Mouse (Mus musculus) olfactory bulb, adult 2 months (tissue): ENCODE measurements around the gene Med29. TPM values are rescaled to one million over a fixed set of nuclear protein-coding genes. Genes with fewer than 3 reads are reported as not detected.

ENCODE experiments used
- H3K27ac ChIP-seq: fragments of 200-500 bp; 2 replicates; pipeline ENCODE4 v1.5.1; 2012; ENCODE audit warnings: low read depth, low read length; ENCODE audit not compliant: insufficient read depth
- H3K4me1 ChIP-seq: fragments of 200-500 bp; 2 replicates; pipeline ENCODE4 v1.6.1; 2012; ENCODE audit warnings: low read length; ENCODE audit not compliant: control insufficient read depth, insufficient read depth
- H3K4me3 ChIP-seq: fragments of 200-500 bp; 2 replicates; pipeline ENCODE4 v1.5.1; 2012; ENCODE audit warnings: mild to moderate bottlenecking, low read depth, low read length, moderate library complexity; ENCODE audit not compliant: insufficient read depth
- CTCF ChIP-seq: fragments of 200-500 bp; IDR thresholded peaks from 2 replicates; pipeline ENCODE4 v1.5.1; 2012; ENCODE audit warnings: low read depth, mild to moderate bottlenecking, low read length, moderate library complexity; ENCODE audit not compliant: insufficient read depth
- POLR2A ChIP-seq: fragments of 200-500 bp; IDR thresholded peaks from 2 replicates; pipeline ENCODE4 v1.6.1; 2012; ENCODE audit warnings: mild to moderate bottlenecking, low read depth, low read length, moderate library complexity; ENCODE audit not compliant: insufficient read depth
- WGBS: fragments of 180-500 bp; shearing (Covaris S2); methylation state at CpG from one replicate; pipeline ENCODE4 v1.1.7; 2018; 5-methylcytosine and 5-hydroxymethylcytosine counted together
- polyA plus RNA-seq: library from polyadenylated mRNA; stranded (reverse); fragments of >200 nt; gene quantifications from 2 replicates; pipeline ENCODE4 v1.2.4, GENCODE M21; 2012; ENCODE audit warnings: low replicate concordance; ENCODE audit not compliant: missing spikeins, insufficient read depth, insufficient read length

Gene Med29
- polyA plus RNA-seq, 1 experiment = not detected

DNA sequence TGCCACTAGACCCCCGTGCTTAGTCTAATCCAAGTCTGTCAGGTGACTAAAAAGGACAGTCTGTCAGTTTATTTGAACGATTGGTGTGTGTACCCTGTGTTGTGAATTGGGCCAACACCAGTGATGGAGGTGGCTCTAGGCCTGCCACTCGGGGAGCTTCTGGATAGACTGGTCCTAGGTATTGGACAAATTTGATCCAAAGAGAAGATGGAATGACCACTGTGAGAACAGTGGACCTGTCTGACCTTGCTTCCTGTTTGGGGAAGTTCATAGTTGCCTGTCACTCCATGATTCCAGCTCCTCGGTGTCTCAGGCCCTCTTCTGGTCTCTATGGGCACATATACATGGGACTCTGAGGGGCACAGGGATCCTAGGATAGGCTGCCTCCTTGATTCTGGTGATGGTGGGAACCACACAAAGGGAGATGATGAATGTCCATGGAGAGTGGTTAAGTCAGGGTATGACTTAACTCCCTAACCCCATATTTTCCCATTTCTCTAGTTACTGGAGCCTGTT, 40.8 kb downstream of the Med29 start:
- H3K4me3 ChIP-seq = no peak overlapping the region
- no peak for TF ChIP-seq CTCF
- TF ChIP-seq POLR2A = no peak
- no peak overlapping the region for H3K27ac ChIP-seq
- 40% methylated on average over 4 of the region's 4 CpGs for WGBS
- H3K4me1 ChIP-seq = peaks cover 7% of the 10 kb centered on the region

DNA sequence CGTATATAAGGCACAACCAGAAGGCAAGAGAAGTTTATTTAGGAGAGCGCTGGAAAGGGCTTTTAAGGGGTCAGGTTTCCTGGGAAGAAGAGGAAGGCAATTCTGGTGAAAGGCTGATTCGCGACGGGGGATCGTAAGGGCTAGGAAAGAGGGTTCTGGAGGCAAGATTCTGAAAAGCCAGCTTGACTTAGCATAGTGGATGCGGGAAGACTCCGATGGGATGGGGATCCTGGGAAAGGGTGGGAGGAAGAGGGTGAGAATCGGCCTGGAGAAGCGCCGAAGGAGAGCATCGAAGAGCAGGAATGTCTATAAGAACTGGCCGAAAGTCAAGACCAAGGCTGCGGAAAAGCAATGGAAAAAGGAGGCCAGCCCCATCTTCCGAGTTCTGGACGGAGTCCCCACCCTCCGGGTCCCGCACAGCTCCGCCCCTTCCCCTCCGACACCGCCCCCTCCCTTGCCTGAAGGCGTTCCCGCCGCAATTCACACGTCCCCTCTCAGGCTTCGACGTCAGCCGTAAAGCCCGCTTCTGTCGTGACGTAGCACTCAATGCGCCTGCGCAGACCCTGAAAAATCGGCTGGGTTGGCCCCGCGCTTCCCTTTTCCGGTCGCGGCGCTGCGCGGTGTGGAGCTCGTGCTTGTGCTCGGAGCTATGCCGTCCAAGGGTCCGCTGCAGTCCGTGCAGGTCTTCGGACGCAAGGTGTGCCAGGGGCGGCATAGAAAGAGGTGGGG, 42.2 kb downstream of the Med29 start, which contains the start of gene Rps16:
Gene Rps16 (plus strand): TSS at position 498 of the 729 bp plus-strand sequence.
- under 1% methylated on average over 50 of the region's 50 CpGs for WGBS
- H3K4me1 ChIP-seq = peaks cover 7% of the 10 kb centered on the region
- H3K27ac ChIP-seq = peak within 1 kb of the TSS; percentile 82
- peak within 1 kb of the TSS; percentile 84 for H3K4me3 ChIP-seq
- TF ChIP-seq CTCF (no peak), POLR2A (peak; percentile 83)

DNA sequence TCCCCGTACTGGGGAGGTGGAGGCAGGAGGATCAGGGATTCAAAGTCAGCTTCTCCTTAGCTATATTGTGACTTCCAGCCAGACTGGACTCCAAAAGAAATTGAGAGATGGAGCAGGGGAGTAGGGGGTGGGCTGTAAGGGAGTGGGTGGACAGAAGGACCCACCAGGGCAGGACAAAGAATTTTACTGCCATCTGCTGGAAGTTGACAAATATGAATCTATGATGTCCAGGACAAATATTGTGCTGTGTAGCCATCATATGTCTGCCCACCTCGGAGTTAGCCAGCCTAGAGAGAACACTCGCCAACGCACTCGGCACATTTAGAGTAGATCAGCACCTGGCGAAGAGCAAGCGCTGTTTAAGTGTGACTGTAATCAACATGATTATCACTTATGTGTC, 43.9 kb downstream of the Med29 start:
- WGBS = 81% methylated on average over 7 of the region's 7 CpGs
- Histone ChIP-seq H3K27ac (no peak overlapping the region), H3K4me1 (peaks cover 7% of the 10 kb centered on the region), H3K4me3 (no peak overlapping the region)
- TF ChIP-seq POLR2A = no peak
- TF ChIP-seq CTCF = no peak

DNA sequence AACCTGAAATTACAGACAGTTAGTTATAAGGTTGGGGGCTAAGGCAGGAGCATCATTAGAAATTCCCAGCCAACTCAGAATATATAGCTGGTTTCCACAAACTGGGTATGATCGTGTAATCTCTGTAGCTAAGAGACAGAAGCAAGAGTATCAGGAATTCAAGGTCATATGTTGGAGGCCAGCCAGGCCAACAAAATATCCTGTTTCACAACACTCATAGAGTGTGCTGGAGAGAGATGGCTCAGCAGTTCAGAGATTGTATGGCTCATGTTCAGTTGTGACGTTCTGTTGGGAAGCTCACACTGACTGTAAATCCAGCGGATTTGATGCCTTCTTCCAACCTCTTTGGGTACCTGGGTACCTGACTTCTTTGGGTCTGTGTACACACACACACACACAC, 44.8 kb downstream of the Med29 start:
- 81% methylated on average over 3 of the region's 3 CpGs for WGBS

DNA sequence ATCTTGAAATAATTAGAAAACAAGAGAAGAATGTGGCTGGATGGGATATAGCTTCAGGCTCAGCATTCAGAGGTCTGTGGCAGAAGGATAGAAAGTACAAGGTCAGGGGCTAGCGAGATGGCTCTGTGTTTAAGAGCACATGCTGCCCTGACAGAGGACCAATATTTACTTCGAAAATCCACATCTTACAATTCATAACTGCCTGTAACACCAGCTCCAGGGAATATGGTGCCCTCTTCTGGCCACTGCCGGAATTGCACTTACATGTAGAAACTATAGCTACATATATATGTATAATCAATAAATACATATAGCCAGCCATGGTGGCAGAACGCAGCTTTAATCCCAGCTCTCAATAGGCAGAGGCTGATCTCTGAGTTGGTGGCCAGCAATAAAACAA, 47.9 kb downstream of the Med29 start:
- TF ChIP-seq CTCF = no peak
- TF ChIP-seq POLR2A = no peak
- Histone ChIP-seq H3K4me1 (no peaks in the 10 kb centered on the region), H3K27ac (no peak overlapping the region), H3K4me3 (no peak overlapping the region)
- WGBS = 3% methylated on average over 4 of the region's 4 CpGs

More for the DNA sequence above, 44.8 kb downstream of the Med29 start:
- Histone ChIP-seq H3K4me3 (no peak overlapping the region), H3K27ac (no peak overlapping the region), H3K4me1 (peaks cover 7% of the 10 kb centered on the region)
- no peak for TF ChIP-seq CTCF
- no peak for TF ChIP-seq POLR2A

DNA sequence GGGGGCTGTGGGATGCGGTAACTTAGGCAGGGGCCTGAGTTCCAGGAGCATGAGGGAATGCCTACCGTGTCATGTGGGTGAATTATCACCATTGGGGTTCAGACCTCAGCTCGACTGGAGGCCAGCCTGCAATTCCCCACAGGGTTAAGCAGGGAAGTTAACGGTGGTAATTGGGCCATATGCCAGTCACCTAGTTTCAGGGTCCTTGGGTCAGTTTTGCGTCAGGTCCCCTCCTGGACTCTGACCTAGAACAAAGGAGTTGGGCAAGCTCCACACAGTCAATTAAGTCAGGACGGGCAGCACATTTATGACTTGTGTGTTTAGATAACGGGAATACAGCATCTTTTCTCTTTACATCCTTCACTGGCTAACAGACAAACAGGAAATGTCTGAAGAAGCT, 51.1 kb downstream of the Med29 start:
- TF ChIP-seq CTCF = no peak
- TF ChIP-seq POLR2A = no peak
- no peak overlapping the region for H3K27ac ChIP-seq
- 51% methylated on average over 7 of the region's 7 CpGs for WGBS

DNA sequence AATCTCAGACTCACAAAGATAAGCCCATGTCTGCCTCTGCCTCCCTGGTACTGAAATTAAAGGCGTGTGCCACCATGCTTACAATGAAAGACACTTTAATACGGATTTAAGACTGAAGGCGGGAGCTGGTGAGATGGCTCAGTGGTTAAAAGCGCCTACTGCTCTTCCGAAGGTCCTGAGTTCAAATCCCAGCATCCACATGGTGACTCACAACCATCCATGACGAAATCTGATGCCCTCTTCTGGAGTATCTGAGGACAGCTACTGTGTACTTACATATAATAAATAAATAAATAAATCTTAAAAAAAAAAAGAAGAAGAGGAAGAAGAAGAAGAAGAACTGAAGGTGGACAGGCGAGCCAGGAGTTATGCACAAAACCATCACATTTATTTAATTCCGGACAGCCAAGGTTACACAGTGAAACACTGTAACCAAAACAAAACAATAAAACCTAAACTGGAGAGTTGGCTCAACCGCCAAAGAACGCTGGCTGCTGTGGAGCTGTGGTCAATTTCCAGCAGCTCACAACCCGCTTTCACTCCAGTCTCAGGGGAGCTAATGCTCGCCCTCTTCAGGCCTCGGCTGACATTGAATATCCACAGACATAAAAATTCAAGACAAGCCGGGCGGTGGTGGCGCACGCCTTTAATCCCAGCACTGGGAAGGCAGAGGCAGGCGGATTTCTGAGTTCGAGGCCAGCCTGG, 53.1 kb downstream of the Med29 start:
- Histone ChIP-seq H3K4me3 (no peak overlapping the region), H3K27ac (peak overlapping the region; percentile 77), H3K4me1 (peaks cover 3% of the 10 kb centered on the region; the same call in 1 of the 2 replicates)
- TF ChIP-seq POLR2A = no peak
- no peak for TF ChIP-seq CTCF
- 61% methylated on average over 19 of the region's 19 CpGs for WGBS

More for the DNA sequence above, 51.1 kb downstream of the Med29 start:
- H3K4me1 ChIP-seq = no peaks in the 10 kb centered on the region
- no peak overlapping the region for H3K4me3 ChIP-seq

DNA sequence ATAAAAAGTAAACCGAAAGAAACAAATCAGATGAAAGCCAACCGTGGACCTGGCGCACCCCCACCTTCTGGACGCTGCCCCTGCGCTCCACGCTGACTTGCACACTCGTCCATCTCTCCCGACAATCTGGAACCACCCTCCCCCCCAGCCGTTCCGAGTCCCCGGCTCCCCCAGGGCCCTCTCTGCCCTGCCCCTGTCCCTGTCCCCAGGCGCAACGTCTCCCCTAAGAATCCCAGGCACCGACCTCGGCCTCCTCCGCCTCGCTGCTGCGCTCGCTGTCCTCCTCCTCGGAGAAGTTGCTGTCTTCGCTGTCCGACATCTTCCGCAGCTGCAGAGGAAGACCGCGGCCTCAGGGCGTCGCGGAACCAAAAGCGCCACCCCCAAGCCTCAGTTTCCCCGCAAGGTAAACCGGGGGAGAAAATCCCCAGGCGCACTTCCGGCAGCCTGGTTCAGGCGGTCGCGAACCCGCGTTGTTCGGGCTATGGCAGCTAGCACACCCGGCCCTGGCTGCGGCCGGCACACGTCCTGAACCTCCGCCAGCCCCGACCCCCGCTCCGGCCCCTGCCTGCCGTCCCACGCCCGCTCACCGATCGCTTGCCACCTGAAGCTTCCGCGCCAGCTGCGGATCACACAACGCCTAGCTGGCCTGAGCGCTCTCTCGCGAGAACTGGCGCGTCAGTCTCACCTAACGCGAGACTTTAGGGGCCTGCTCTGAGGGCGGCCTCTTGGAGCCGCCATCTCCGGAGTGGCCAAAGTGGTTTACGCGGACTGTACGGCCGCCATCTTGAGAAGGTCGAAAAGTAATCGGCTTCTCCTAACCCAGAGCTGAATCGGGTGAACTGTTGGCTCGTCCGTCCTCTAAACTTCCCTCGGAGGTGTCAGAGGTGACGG, 54.2 kb downstream of the Med29 start, which contains the start of gene Supt5:
Gene Supt5 (minus strand): TSS at position 639 of the 891 bp plus-strand sequence.
- WGBS = under 1% methylated on average over 77 of the region's 77 CpGs
- Histone ChIP-seq H3K4me1 (peaks cover 3% of the 10 kb centered on the region; the same call in 1 of the 2 replicates), H3K27ac (peak within 1 kb of the TSS; percentile 77), H3K4me3 (peak within 1 kb of the TSS; percentile 94)
- TF ChIP-seq POLR2A (peak; percentile 76), CTCF (no peak)

Other genes with a start within 250 kb of the Med29 start
- gene Fbl, start 223.0 kb downstream of the Med29 start, polyA plus RNA-seq = not detected in 2 replicates
- gene Dyrk1b, start 213.2 kb downstream of the Med29 start, polyA plus RNA-seq = not detected in 2 replicates
- gene Eid2, start 124.8 kb downstream of the Med29 start, polyA plus RNA-seq = not detected in 2 replicates
- gene Eid2b, start 115.0 kb downstream of the Med29 start, polyA plus RNA-seq = not detected in 2 replicates
- gene Selenov, start 101.5 kb downstream of the Med29 start, polyA plus RNA-seq = not detected in 2 replicates
- gene Dll3, start 90.5 kb downstream of the Med29 start, polyA plus RNA-seq = not detected in 2 replicates
- not detected in 2 replicates for gene Timm50, start 80.6 kb downstream of the Med29 start, polyA plus RNA-seq
- not detected in 2 replicates for gene Supt5, start 54.0 kb downstream of the Med29 start, polyA plus RNA-seq
- gene Rps16, start 42.1 kb downstream of the Med29 start, polyA plus RNA-seq = 767 TPM in 1 of 2 replicates, not detected in the other
- not detected in 2 replicates for gene Plekhg2, start 20.1 kb downstream of the Med29 start, polyA plus RNA-seq
- not detected in 2 replicates for gene Zfp36, start 12.5 kb downstream of the Med29 start, polyA plus RNA-seq
- gene Paf1, start 243 bp upstream of the Med29 start, polyA plus RNA-seq = 1,326 TPM in 1 of 2 replicates, not detected in the other
- gene Gmfg, start 44.7 kb upstream of the Med29 start, polyA plus RNA-seq = not detected in 2 replicates
- gene Lrfn1, start 59.3 kb upstream of the Med29 start, polyA plus RNA-seq = not detected in 2 replicates
- not detected in 2 replicates for gene Ifnl2, start 117.7 kb upstream of the Med29 start, polyA plus RNA-seq
- not detected in 2 replicates for gene Ifnl3, start 130.1 kb upstream of the Med29 start, polyA plus RNA-seq
- not detected in 2 replicates for gene Sycn, start 148.2 kb upstream of the Med29 start, polyA plus RNA-seq
- not detected in 2 replicates for gene Nccrp1, start 154.5 kb upstream of the Med29 start, polyA plus RNA-seq
- gene Samd4b, start 205.4 kb upstream of the Med29 start, polyA plus RNA-seq = not detected in 2 replicates
- gene Pak4, start 205.5 kb upstream of the Med29 start, polyA plus RNA-seq = not detected in 2 replicates
- not detected in 2 replicates for gene Acp7, start 238.6 kb upstream of the Med29 start, polyA plus RNA-seq